Mouse (Mus musculus) liver, embryonic 14.5 days (tissue): ENCODE data around the gene Clic1.
A peak's percentile ranks its signal among the peaks of the same experiment; 100 is the strongest.

Experiments used
- CTCF ChIP-seq: IDR thresholded peaks from 2 replicates; pipeline ENCODE4 v1.5.1; 2016; ENCODE audit warnings: antibody characterized with exemption, low read depth, control low read depth
- EP300 ChIP-seq: IDR thresholded peaks from 2 replicates; pipeline ENCODE4 v1.6.1; 2016; ENCODE audit warnings: antibody characterized with exemption, low read depth

DNA sequence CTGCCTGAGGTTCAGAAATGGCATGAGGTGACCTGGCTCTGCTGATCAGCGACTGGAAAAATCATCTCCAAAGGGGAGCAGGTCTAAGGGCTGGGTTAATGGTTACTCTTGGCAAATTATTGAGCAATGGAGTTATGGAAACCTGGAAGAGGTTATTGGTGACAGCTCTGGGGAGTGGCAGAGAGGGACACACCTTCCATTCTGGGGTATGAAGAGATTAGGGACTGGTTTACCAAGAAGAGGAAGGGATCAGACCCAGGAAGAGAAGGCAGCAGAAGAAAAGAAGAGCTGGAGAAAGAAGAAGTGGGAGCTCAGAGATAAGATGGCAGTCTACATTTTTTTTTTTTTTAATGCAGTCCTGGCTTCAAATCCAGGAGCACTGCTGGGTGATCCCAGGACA lies 2.1 kb upstream of the Clic1 start:
- TF ChIP-seq EP300 (peak; percentile 14; the same call in 1 of the 2 replicates), CTCF (no peak)
